Mouse (Mus musculus): ENCODE results near the gene Cxadr.

- TF ChIP-seq CTCF (IDR thresholded peaks at IDR 0.05; ENCODE audit: low read depth) (no peak), EP300 (IDR thresholded peaks at IDR 0.05; ENCODE audit: low read depth) (no peak)
Observed at GRCm38 (mm10) chr16:78261520-78261919, 39.8 kb upstream of the Cxadr start.
